Mouse (Mus musculus) brain, embryonic 14.5 days (tissue): ENCODE data around the gene Ccnt2.

ENCODE experiments used
- CTCF ChIP-seq: fragments of 200-500 bp; IDR thresholded peaks from 2 replicates; pipeline ENCODE4 v1.5.1; 2012; ENCODE audit warnings: inconsistent platforms, mild to moderate bottlenecking, moderate library complexity, borderline replicate concordance; ENCODE audit not compliant: insufficient read depth, insufficient read length; ENCODE audit errors: extremely low read depth
- POLR2A ChIP-seq: fragments of 200-500 bp; IDR thresholded peaks from 2 replicates; pipeline ENCODE4 v1.6.1; 2012; ENCODE audit warnings: mild to moderate bottlenecking, inconsistent platforms, borderline replicate concordance; ENCODE audit not compliant: poor library complexity, insufficient read depth, insufficient read length, severe bottlenecking; ENCODE audit errors: extremely low read depth

- TF ChIP-seq CTCF: no peak
- no peak for TF ChIP-seq POLR2A
Observed at GRCm38 (mm10) chr1:127785882-127786281, 11.9 kb downstream of the Ccnt2 start.
